Mouse (Mus musculus): Measurements from ENCODE around the gene Tbc1d8b.

DNA sequence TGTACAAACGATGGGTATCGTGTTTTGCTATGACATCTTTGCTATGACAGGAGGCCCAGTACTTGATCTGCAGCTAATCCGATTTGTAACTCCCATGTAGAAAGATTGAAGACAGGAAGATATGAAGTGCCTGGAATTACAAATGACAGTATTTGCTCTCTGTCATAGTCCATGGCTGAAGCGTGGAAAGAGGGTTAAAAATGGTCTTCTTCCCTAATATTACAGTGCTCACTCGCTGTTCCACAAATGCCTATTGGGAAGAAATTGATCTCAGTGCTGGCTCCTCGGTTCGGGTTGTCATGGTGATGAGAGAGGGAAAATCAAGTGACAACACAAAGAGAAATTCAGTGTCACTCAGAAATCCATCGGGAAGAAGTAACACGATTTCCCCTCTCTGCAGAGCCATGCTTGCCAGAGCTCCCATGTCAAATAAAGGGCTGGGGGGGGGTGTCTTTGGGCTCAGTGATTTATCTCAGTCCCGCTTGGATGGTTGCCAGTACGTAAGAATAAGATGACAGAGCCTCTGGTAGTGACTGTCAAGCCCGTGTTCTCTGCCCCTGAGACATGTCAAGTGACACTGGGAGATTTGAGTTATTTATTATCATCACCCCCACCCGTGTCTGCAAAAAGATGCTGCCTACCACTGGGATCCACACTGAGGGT, 85.3 kb downstream of the Tbc1d8b start:
- no peak for TF ChIP-seq POLR2A (IDR thresholded peaks at IDR 0.05; ENCODE audit: borderline replicate concordance, extremely low read depth, low read depth, low read length)
- no peak for TF ChIP-seq CTCF (IDR thresholded peaks at IDR 0.05; ENCODE audit: insufficient read depth, low read length)
